Mouse (Mus musculus) activated CD4-positive, CD25-positive, alpha-beta regulatory T cell (primary cell): ENCODE results near the gene Cpeb3. TPM values are rescaled to one million over a fixed set of nuclear protein-coding genes. Genes with fewer than 3 reads are reported as not detected.

Source experiments
- polyA plus RNA-seq, 2 experiments: library from polyadenylated mRNA; unstranded; fragments of 100-300 nt; shearing (Covaris generic); gene quantifications; one replicate each; pipeline ENCODE4 v1.2.1; 2017

Gene Cpeb3
- polyA plus RNA-seq = under 1 TPM; 0.50 to 0.74 TPM

GRCm38 (mm10) chr19:37208176-37208755 lies at the start of gene Cpeb3:
Cpeb3 (minus strand) TSS chr19:37208601.

GRCm38 (mm10) chr19:37207303-37208175 lies 862 bp downstream of the Cpeb3 start, which contains the start of gene March5:
March5 (plus strand) TSS chr19:37207543.

Other genes with a start within 250 kb of the Cpeb3 start
- gene March5, start 1.1 kb downstream of the Cpeb3 start, polyA plus RNA-seq = 10 to 100 TPM; 88.4 to 92.4 TPM
- gene Ide, start 129.3 kb upstream of the Cpeb3 start, polyA plus RNA-seq = 100 to 1,000 TPM in 1 of 2 experiments, 10 to 100 TPM in 1; 82.7 to 114 TPM
- gene Kif11, start 167.8 kb upstream of the Cpeb3 start, polyA plus RNA-seq = 10 to 100 TPM; 14.0 to 14.1 TPM
- gene Hhex, start 226.2 kb upstream of the Cpeb3 start, polyA plus RNA-seq = 1 to 10 TPM in 1 of 2 experiments, under 1 TPM in 1; 0.86 to 2.8 TPM